8 mouse cellular contexts compared by ENCODE assay signal in genomic region chr19:5490313-5490897, GRCm38 (mm10). TPM values are rescaled to one million over a fixed set of nuclear protein-coding genes. Genes with fewer than 3 reads are reported as not detected.
DNase-seq lines count a peak whose midpoint lies in the region; ATAC-seq and TF ChIP-seq lines count a peak whose summit lies in the region.

Cfl1 (plus strand) TSS chr19:5490455.

- peak within 1 kb of the TSS; percentile 97 for H3K9ac ChIP-seq in heart, embryonic 15.5 days
- H3K9ac ChIP-seq in liver, embryonic 14.5 days (replicated peaks), result peak within 1 kb of the TSS; percentile 86
- peak within 1 kb of the TSS; percentile 90 for H3K9ac ChIP-seq in neural tube, embryonic 11.5 days (ENCODE audit: low read length)
- H3K9ac ChIP-seq in stomach, postnatal 0 days (ENCODE audit: low read length), result peak within 1 kb of the TSS; percentile 93

- no peaks in the 10 kb centered on the region for H3K27me3 ChIP-seq in forebrain, embryonic 10.5 days (ENCODE audit: poor library complexity, severe bottlenecking)
- no peaks in the 10 kb centered on the region for H3K27me3 ChIP-seq in heart, embryonic 15.5 days
- no peaks in the 10 kb centered on the region for H3K27me3 ChIP-seq in liver, embryonic 14.5 days (ENCODE audit: control insufficient read depth, insufficient read depth, low read length)
- no peaks in the 10 kb centered on the region for H3K27me3 ChIP-seq in neural tube, embryonic 11.5 days (ENCODE audit: control insufficient read depth, insufficient read depth, low read length)
- no peaks in the 10 kb centered on the region for H3K27me3 ChIP-seq in stomach, postnatal 0 days (ENCODE audit: control insufficient read depth, insufficient read depth, low read length)

- H3K36me3 ChIP-seq in forebrain, embryonic 10.5 days (replicated peaks), result peaks cover 47% of the 10 kb centered on the region
- H3K36me3 ChIP-seq in heart, embryonic 15.5 days, result peaks cover 36% of the 10 kb centered on the region
- peaks cover 32% of the 10 kb centered on the region for H3K36me3 ChIP-seq in liver, embryonic 14.5 days (replicated peaks; ENCODE audit: control insufficient read depth, insufficient read depth, low read depth)
- H3K36me3 ChIP-seq in neural tube, embryonic 11.5 days (ENCODE audit: control insufficient read depth, insufficient read depth, low read length), result peaks cover 14% of the 10 kb centered on the region
- H3K36me3 ChIP-seq in stomach, postnatal 0 days (ENCODE audit: control insufficient read depth, insufficient read depth, low read length), result peaks cover 6% of the 10 kb centered on the region; the same call in 1 of the 2 replicates

- TF ChIP-seq EP300 in liver, embryonic 14.5 days (IDR thresholded peaks at IDR 0.05; ENCODE audit: low read depth), result peak; percentile 14; the same call in 1 of the 2 replicates
- peak; percentile 44 for TF ChIP-seq EP300 in stomach, postnatal 0 days (optimal IDR thresholded peaks at IDR 0.05)

- ATAC-seq in CD4-positive, CD25-positive, alpha-beta regulatory T cell, adult 4 months, result peak; percentile 54
- peak; percentile 64 for ATAC-seq in heart, embryonic 15.5 days (replicated peaks; ENCODE audit: insufficient number of reproducible peaks, insufficient read depth, low FRiP score, low read depth)
- peak; percentile 63 for ATAC-seq in liver, embryonic 14.5 days (ENCODE audit: insufficient read depth)
- peak; percentile 68 for ATAC-seq in neural tube, embryonic 11.5 days (ENCODE audit: insufficient read depth, low FRiP score, low TSS enrichment)
- peak; percentile 65 for ATAC-seq in stomach, postnatal 0 days (ENCODE audit: low FRiP score, low TSS enrichment)

- TF ChIP-seq CTCF in liver, embryonic 14.5 days (IDR thresholded peaks at IDR 0.05; ENCODE audit: low read depth), result no peak; the same call in 1 of the 2 replicates
- TF ChIP-seq CTCF in stomach, postnatal 0 days (IDR thresholded peaks at IDR 0.05; ENCODE audit: low read depth), result peak; percentile 44

- H3K4me1 ChIP-seq in brown adipose tissue, adult 24 weeks (ENCODE audit: control insufficient read depth, insufficient read depth, insufficient read length, low read length), result no peaks in the 10 kb centered on the region
- peaks cover 55% of the 10 kb centered on the region for H3K4me1 ChIP-seq in forebrain, embryonic 10.5 days
- peaks cover 48% of the 10 kb centered on the region for H3K4me1 ChIP-seq in heart, embryonic 15.5 days (replicated peaks)
- H3K4me1 ChIP-seq in liver, embryonic 14.5 days (replicated peaks; ENCODE audit: control insufficient read depth in 2 of 2, insufficient read depth in 2 of 2, low read length in 1 of 2), result peaks cover 19 to 24% of the 10 kb centered on the region in 2 experiments
- H3K4me1 ChIP-seq in neural tube, embryonic 11.5 days (ENCODE audit: control insufficient read depth, insufficient read depth, low read length), result peaks cover 21% of the 10 kb centered on the region
- no peaks in the 10 kb centered on the region for H3K4me1 ChIP-seq in stomach, postnatal 0 days (replicated peaks; ENCODE audit: control insufficient read depth, insufficient read depth)

- no peaks in the 10 kb centered on the region for H3K9me3 ChIP-seq in forebrain, embryonic 10.5 days
- no peaks in the 10 kb centered on the region for H3K9me3 ChIP-seq in heart, embryonic 15.5 days (replicated peaks)
- H3K9me3 ChIP-seq in liver, embryonic 14.5 days (ENCODE audit: control insufficient read depth, low read length), result no peaks in the 10 kb centered on the region
- H3K9me3 ChIP-seq in neural tube, embryonic 11.5 days (ENCODE audit: control insufficient read depth, low read length), result no peaks in the 10 kb centered on the region
- no peaks in the 10 kb centered on the region for H3K9me3 ChIP-seq in stomach, postnatal 0 days (ENCODE audit: control insufficient read depth, low read length)

- H3K4me3 ChIP-seq in brown adipose tissue, adult 24 weeks (ENCODE audit: insufficient read depth, low read depth, low read length), result peak within 1 kb of the TSS; percentile 90
- peak within 1 kb of the TSS; percentile 99 for H3K4me3 ChIP-seq in forebrain, embryonic 10.5 days
- H3K4me3 ChIP-seq in heart, embryonic 15.5 days, result peak within 1 kb of the TSS; percentile 96
- peak within 1 kb of the TSS; percentile 81 to 91 for H3K4me3 ChIP-seq in liver, embryonic 14.5 days (ENCODE audit: insufficient read depth in 1 of 2, low read depth in 2 of 2, low read length in 2 of 2)
- peak within 1 kb of the TSS; percentile 87 for H3K4me3 ChIP-seq in neural tube, embryonic 11.5 days (ENCODE audit: low read depth, low read length)
- H3K4me3 ChIP-seq in stomach, postnatal 0 days (ENCODE audit: low read depth, low read length), result peak within 1 kb of the TSS; percentile 91

- WGBS in forebrain, embryonic 10.5 days, result under 1% methylated on average over 62 of the region's 62 CpGs
- WGBS in heart, embryonic 15.5 days, result under 1% methylated on average over 61 of the region's 62 CpGs
- WGBS in liver, embryonic 14.5 days (ENCODE audit: insufficient replicate concordance), result under 1% methylated on average over 60 of the region's 62 CpGs
- under 1% methylated on average over 57 of the region's 62 CpGs for WGBS in neural tube, embryonic 11.5 days
- WGBS in stomach, postnatal 0 days, result under 1% methylated on average over 62 of the region's 62 CpGs

- peak; percentile 96 for DNase-seq in forebrain, embryonic 10.5 days (ENCODE audit: extremely low spot score, low spot score)
- peak; percentile 94 to 98 for DNase-seq in kidney, postnatal 25 days
- DNase-seq in liver, embryonic 14.5 days (ENCODE audit: low read depth in 3 of 3, low spot score in 3 of 3), result peak; percentile 92 to 94 (median 93)
- peak; percentile 97 for DNase-seq in neural tube, embryonic 11.5 days (ENCODE audit: low spot score)
- DNase-seq in stomach, postnatal 0 days (ENCODE audit: low spot score), result peak; percentile 97

- H3K4me2 ChIP-seq in heart, embryonic 15.5 days, result peak within 1 kb of the TSS; percentile 86
- peak within 1 kb of the TSS; percentile 99 for H3K4me2 ChIP-seq in liver, embryonic 14.5 days (ENCODE audit: low read depth)
- peak within 1 kb of the TSS; percentile 89 for H3K4me2 ChIP-seq in neural tube, embryonic 11.5 days (ENCODE audit: low read depth)
- peak within 1 kb of the TSS; percentile 70 for H3K4me2 ChIP-seq in stomach, postnatal 0 days (replicated peaks; ENCODE audit: low read depth)

- peak within 1 kb of the TSS; percentile 99 for H3K27ac ChIP-seq in brown adipose tissue, adult 24 weeks (replicated peaks; ENCODE audit: low read depth, low read length)
- peak within 1 kb of the TSS; percentile 99 for H3K27ac ChIP-seq in forebrain, embryonic 10.5 days
- H3K27ac ChIP-seq in heart, embryonic 15.5 days, result peak within 1 kb of the TSS; percentile 100
- H3K27ac ChIP-seq in liver, embryonic 14.5 days, result peak within 1 kb of the TSS; percentile 91
- peak within 1 kb of the TSS; percentile 98 for H3K27ac ChIP-seq in neural tube, embryonic 11.5 days (ENCODE audit: low read depth, low read length)
- peak within 1 kb of the TSS; percentile 99 for H3K27ac ChIP-seq in stomach, postnatal 0 days (replicated peaks)

RNA-seq across cellular contexts. Expression of gene Cfl1, which starts in this region (rescaled TPM):
- polyA plus RNA-seq in CD4-positive, CD25-positive, alpha-beta regulatory T cell, adult 4 months (2017; shearing (Covaris generic)), result 1,000 to 10,000 TPM; 1,977 to 2,151 TPM
- 324 and 390 TPM in 2 replicates for polyA plus RNA-seq in brown adipose tissue, adult 24 weeks (2012; ENCODE audit: insufficient read depth, insufficient read length, missing spikeins)
- 2,991 and 3,010 TPM in 2 replicates for polyA plus RNA-seq in forebrain, embryonic 10.5 days (2016; fragmentation: Nextera tagmentation; extraction: Ambion mirVana)
- 1,578 and 1,766 TPM in 2 replicates for polyA plus RNA-seq in heart, embryonic 15.5 days (2015; fragmentation: Nextera tagmentation; extraction: Ambion mirVana)
- polyA plus RNA-seq in liver, embryonic 14.5 days (2012; rRNA removed), result 432 and 443 TPM in 2 replicates
- polyA plus RNA-seq in liver, embryonic 14.5 days (2014; fragmentation: Nextera tagmentation; extraction: Ambion mirVana), result 1,304 and 1,332 TPM in 2 replicates
- 3,817 and 3,867 TPM in 2 replicates for polyA plus RNA-seq in neural tube, embryonic 11.5 days (2014; fragmentation: Nextera tagmentation; extraction: Ambion mirVana)
- polyA plus RNA-seq in stomach, postnatal 0 days (2015; fragmentation: Nextera tagmentation; extraction: Ambion mirVana), result 1,281 and 1,389 TPM in 2 replicates

Comparison
In these comparisons a context has a peak if more than half of its experiments do, and no peak if none do; other contexts are left out.
1. Peak in every context shown above with its lines: DNase-seq, ATAC-seq, H3K4me3 ChIP-seq and H3K27ac ChIP-seq.